Mouse (Mus musculus) gonadal fat pad, adult 2 months (tissue): ENCODE data around the gene Arl15. TPM values are rescaled to one million over a fixed set of nuclear protein-coding genes. Genes with fewer than 3 reads are reported as not detected.

Experiments used
- DNase-seq: peaks from one replicate; pipeline ENCODE4 v3.0.0-alpha.2; 2012; ENCODE audit warnings: low read depth
- polyA plus RNA-seq: library from polyadenylated mRNA; depleted of rRNA; stranded (reverse); fragments of >200 nt; gene quantifications from 2 replicates; pipeline ENCODE4 v1.2.3, GENCODE M21; 2012

Arl15 gene
- polyA plus RNA-seq, 1 experiment, result 9.6 TPM

DNA sequence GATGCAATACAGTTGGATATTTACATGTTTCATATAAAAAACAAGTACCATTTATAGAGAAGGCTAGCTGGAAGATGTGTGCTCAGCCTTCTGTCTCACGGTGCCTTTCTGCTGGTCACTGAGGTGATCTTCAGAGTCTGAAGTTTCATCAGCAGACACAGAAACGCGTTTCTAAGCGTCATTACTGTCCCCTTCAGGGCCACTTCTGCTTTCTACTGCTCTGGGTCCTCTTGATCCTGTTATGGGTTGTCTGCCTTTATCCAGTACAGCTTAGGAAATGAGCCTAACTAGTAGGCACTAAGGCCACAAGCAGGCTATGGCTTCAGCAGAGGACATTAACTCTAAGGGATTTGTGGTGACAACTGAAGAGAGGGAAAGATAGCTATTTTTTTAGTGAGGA, 5.9 kb downstream of the Arl15 start:
- DNase-seq, result no peak

DNA sequence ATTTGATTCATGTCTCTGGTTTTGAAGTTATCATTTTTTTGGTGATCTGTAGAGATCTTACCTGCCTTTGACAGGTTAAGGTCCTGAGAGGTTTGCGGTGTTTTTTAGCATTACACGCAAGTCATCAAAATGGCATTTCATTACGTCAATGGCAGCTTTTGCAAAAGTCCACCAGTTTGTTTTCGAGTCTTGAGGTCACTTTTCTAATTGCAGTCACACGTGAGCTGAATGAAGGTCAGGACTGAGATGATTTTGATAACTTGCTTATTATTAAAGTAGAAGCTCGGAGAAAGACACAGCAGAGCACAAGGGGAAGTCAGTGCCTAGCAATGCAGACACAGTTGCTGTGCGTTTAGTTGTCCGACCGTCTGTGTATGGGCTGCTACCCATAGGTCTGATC, 8.3 kb downstream of the Arl15 start:
- DNase-seq, result no peak

DNA sequence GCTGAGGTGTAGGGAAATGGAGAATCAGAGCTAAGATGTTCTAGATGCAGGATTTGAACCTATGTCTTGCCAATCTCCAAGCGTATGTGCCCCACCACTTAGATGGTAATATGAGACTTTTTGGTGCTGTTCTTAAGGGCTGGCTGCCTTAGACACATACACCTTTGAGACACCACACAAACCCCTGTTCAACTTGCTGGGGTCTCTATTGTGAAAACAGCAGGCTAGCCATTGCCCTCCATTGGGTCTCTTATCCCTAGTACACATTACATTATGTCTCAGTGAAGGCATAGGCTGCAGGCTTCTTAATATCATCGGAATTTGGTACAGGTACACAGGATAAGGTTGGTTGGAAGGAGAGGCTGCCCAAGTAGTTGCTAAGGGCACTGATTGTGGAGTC, 16.8 kb downstream of the Arl15 start:
- no peak for DNase-seq

DNA sequence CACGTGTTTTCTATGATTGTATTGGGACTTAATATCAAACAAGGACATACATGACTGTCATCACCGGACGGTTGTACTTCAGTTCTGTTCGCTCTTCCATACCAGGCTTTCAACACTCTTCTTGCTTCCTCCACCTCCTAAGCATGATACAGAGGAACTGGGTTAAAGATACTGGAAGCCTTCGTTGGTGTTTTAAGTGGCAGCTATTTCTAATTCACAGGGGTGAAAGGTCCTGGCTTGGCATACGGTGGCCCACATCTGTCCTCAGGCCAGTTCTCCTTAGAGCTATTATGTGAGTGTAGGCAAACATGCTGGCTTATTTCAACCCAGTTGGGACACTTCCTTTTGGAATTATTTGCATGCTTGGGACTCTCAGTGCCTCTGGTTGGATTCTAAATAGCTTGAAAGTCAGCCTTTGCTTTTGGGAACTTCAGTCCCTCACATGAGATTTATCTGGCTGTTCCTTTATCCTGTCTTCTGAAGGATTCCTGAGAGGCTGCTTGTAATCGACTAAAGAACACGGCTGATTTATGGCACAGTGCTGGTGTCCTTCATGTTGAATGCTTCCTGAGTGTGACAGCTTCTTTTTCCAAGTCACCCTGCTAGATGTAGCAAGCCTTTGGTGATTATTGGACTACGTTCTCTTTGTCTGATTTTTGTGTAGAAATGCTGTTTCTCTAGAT, 17.7 kb downstream of the Arl15 start:
- peak; percentile 84 for DNase-seq

GRCm38 (mm10) chr13:113812593-113812975, 18.3 kb downstream of the Arl15 start:
- no peak for DNase-seq

DNA sequence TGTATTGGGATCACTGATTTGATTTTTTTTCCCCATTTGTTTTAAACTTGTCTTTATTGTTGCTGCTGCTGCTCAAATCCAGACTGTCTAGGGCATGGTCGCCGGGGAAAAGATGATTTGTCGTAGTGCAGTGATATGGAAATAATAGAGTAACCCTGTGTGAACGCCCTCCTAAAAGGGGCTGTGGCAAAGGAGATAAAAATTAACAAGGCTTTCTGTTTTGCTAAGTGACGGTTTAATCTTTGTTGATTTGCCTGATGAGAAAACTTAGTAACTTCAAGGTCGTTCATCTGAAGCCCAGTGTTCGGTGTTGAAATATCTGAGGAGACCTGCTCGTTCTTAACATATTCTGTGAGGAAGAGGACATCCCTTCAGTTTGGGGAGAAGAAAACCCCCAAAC, 19.8 kb downstream of the Arl15 start:
- no peak for DNase-seq

- no peak for DNase-seq
These were observed 21.6 kb downstream of the Arl15 start for GRCm38 (mm10) chr13:113815697-113816420.

DNA sequence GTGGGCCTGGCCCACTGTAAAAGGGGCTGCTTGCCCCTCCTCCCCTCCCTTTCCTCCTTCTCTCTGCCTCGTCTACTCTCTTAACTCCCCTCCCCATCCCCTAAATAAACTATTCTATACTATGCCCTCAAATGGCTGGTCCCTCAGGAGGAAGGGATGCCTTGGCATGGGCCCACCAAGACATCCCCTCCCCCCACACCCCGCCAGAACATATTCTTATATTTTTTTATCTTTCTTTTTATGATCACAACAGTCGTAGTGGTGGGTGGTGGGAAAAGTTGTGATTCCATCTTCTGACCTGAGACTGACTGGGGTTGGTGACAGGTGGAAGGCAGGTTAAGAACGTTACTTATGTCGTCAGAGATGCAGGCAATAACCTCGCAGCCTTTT, 22.1 kb downstream of the Arl15 start:
- DNase-seq, result no peak

DNA sequence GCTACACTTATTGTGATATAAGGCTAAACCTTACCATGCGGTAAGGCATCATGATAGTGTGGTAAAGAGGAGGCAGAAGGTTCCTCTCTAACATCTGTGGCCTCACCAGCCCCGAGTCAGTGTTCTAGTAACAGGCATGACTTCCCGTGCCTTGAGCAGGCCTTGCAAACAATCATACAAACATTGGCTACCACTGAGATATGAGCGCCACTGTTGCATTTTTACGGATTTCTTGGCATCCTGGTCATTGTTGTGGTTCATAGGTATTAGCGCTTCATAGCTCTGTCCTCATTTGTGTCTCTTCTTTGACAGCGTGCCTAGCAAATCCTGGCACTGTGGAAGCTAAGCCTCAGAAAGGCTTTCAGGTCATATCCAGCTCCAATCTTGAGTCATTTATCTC, 24.7 kb downstream of the Arl15 start:
- DNase-seq, result no peak

GRCm38 (mm10) chr13:113820176-113820575, 25.9 kb downstream of the Arl15 start:
- no peak for DNase-seq

- DNase-seq, result no peak
These were observed 27.6 kb downstream of the Arl15 start for GRCm38 (mm10) chr13:113821891-113822290.

- no peak for DNase-seq
These were observed 29.7 kb downstream of the Arl15 start for GRCm38 (mm10) chr13:113824027-113824426.

GRCm38 (mm10) chr13:113828633-113829032, 34.3 kb downstream of the Arl15 start:
- DNase-seq, result no peak

DNA sequence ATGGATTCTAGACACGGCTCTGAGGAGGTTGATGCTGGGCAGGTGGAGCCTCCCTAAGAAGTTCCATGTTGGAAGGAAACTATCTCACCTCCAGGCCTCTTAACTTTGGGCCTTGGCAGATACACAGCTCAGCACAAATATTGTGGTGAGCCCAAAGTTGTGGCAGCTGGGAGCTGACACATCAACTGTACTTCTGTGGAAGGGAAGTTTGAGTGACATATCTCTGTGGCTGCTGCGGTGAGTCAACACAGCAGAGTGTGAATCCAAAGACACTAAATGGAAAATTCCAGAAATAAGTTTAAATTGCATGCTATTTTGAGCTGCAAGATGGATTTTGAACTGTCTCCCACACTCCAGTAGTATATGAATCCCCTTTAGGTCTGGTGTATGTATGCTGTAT, 34.8 kb downstream of the Arl15 start:
- no peak for DNase-seq

DNA sequence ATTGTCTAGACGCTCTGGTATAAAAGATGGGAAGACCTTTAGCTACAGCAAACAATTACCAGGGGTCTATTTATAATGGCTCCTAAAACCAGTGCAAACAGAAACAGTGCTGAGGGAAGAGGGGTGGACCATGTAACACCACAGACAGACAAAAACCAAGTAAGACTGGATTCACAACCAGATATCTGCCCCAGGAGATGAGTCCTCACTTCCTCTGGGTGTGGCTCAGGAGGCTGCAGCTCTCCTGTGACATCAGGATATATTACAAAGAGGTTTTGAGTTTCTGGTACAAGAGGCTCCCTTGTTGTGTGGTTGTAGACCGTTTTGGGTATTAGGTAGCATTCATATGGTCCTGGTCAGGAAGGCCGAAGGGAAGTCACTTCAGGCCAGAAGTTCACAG, 36.5 kb downstream of the Arl15 start:
- no peak for DNase-seq

GRCm38 (mm10) chr13:113832947-113833346, 38.6 kb downstream of the Arl15 start:
- no peak for DNase-seq

- DNase-seq, result no peak
These were observed 41.6 kb downstream of the Arl15 start for GRCm38 (mm10) chr13:113835921-113836320.

DNA sequence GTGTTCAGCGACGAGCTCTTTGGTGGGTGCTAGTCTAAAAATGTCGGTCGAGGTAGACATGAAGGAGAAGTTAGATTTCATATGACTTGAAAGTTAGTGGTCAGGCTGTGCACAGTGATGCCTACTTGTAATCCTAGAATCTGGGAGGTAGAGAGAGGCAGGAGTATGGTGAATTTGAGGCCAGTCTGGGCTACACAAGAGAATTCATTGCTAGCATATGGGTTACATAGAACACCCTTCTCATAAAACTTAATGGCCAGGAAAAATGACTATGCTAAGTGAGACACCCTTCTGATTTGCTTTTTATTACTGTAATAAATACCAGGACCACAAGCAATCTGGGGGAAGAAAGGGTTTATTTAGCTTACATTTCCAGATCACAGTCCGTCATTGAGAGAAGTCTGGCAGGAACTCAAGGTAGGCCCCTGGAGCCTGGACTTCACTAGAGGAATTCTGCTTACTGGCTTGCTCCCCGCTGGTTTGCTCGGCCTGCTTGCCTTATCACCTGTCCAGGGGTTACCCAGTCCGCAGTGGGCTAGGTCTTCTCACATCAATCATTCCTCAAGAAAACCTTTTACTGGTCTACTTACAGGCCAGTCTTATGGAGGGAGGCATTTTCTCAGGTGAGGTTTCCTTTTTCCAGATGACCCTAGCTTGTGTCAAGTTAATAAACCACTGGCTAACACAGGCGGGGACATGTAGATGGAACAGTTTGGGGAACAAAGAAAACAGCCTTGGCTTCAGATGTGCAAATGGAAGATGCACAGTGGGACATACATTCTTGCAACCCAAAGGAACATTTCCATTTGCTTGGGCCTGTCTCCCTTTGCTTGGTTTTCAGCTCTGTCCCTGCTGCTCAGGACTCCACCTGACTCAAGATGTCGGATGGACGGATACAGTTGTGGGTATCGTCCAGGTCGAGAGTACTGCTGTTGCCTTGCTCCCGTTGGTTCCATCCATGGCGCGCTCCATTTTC, 44.6 kb downstream of the Arl15 start:
- DNase-seq, result no peak

DNA sequence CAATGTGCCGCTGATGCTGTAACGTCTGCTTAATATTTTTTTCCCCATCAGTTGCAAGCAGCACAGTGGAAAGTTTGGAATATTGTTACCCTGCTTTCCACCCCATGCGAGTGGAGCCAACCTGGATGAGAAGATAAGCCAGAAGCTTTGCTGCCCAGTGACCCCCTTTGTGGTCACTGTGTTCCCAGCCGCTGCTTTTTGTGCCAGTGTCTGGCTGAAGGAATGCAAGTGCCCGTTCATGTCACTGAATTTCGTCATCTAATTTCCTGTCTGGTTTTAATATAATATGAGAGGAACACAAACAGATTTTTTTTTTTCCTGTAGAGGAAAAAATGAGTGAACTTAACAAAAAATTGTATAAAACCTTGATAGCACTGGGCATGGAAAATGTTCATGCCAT, 46.1 kb downstream of the Arl15 start:
- no peak for DNase-seq

DNA sequence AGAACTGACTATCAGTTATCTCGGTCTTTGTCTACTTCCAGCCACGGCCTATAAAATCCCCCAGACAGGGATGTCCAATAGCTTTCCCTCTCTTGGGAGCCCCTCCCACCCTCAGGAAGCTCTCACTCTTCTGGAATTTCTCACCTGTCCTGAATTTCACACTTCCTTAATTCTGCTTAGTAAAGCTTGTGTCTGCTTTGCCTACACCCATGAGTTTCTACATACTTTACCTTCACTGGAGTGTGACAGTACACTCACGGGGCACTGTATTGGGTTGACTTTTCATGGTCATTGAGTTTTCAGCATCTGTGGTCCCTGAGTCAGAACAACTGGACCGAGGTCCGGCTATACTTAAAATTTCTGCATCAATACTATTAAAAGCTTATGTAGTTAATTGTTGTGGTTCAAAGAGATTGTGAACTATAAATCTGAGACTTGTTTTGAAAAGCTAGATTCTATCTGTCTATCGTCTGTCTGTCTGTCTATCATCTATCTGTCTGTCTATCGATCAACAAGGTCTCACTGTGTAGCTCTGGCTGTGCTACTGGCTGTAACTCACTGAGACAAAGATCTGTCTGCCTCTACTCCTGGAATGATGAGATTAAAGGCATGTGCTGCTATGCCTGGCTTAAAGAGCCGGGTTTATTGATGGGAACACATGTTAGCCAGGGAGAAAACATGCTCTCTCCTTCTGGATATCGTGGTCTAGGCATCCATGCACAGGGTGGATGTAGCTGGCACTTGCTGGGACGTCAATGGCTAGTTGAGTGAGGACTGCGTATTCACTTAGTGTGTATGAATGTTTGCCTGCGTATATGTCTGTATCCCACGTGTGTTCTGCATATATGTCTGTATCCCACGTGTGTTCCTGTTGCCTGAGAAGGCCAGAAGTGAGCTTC, 48.4 kb downstream of the Arl15 start:
- no peak for DNase-seq

GRCm38 (mm10) chr13:113843310-113843649, 49.0 kb downstream of the Arl15 start:
- no peak for DNase-seq

- DNase-seq, result no peak
These were observed 49.6 kb downstream of the Arl15 start for GRCm38 (mm10) chr13:113843901-113844300.
